Mouse (Mus musculus) cerebellum, postnatal 36 days (tissue): Measurements from ENCODE around the gene Sectm1a.
"Not testable (repeated sequence)": the region's sequence is repeated elsewhere in the genome, so short reads cannot be mapped to it uniquely, and the experiment has no call there.

Experiments used
- DNase-seq, 2 experiments: peaks; one replicate each; pipeline ENCODE4 v3.0.0; 2021 to 2022; ENCODE audit warnings: mixed read lengths in 2 of 2

Gene Sectm1a

GRCm38 (mm10) chr11:121081120-121081519 lies at the start of gene Sectm1a:
Sectm1a (minus strand) TSS chr11:121081220.
- DNase-seq: no peak

- DNase-seq: no peak
Measured at GRCm38 (mm10) chr11:121129616-121130015, 48.6 kb upstream of the Sectm1a start.

GRCm38 (mm10) chr11:121127441-121127840 lies 46.4 kb upstream of the Sectm1a start:
- no peak for DNase-seq

GRCm38 (mm10) chr11:121126395-121126794 lies 45.4 kb upstream of the Sectm1a start:
- DNase-seq: no peak

GRCm38 (mm10) chr11:121125522-121126172 lies 44.6 kb upstream of the Sectm1a start:
- no peak for DNase-seq

GRCm38 (mm10) chr11:121123438-121123837 lies 42.4 kb upstream of the Sectm1a start:
- no peak for DNase-seq

- no peak for DNase-seq
Measured at GRCm38 (mm10) chr11:121122024-121122670, 41.1 kb upstream of the Sectm1a start.

GRCm38 (mm10) chr11:121121151-121121550 lies 40.1 kb upstream of the Sectm1a start:
- DNase-seq: no peak

- no peak for DNase-seq
Measured at GRCm38 (mm10) chr11:121118577-121118976, 37.6 kb upstream of the Sectm1a start, which contains the start of gene Tex19.2. Tex19.2 (minus strand) TSS chr11:121118677.

GRCm38 (mm10) chr11:121118106-121118505 lies 37.1 kb upstream of the Sectm1a start:
- DNase-seq: no peak

GRCm38 (mm10) chr11:121112091-121112775 lies 31.2 kb upstream of the Sectm1a start:
- DNase-seq: peak; percentile 65 to 73

GRCm38 (mm10) chr11:121111601-121112000 lies 30.6 kb upstream of the Sectm1a start:
- no peak for DNase-seq

GRCm38 (mm10) chr11:121111051-121111450 lies 30.0 kb upstream of the Sectm1a start:
- DNase-seq: no peak

GRCm38 (mm10) chr11:121109986-121110385 lies 29.0 kb upstream of the Sectm1a start:
- DNase-seq: peak; percentile 23 to 29

GRCm38 (mm10) chr11:121108061-121108460 lies 27.0 kb upstream of the Sectm1a start:
- DNase-seq: no peak

GRCm38 (mm10) chr11:121107242-121107641 lies 26.2 kb upstream of the Sectm1a start:
- not testable (repeated sequence) for DNase-seq

- no peak for DNase-seq
Measured at GRCm38 (mm10) chr11:121101124-121101805, 20.2 kb upstream of the Sectm1a start.

- no peak for DNase-seq
Measured at GRCm38 (mm10) chr11:121100692-121101091, 19.7 kb upstream of the Sectm1a start.

- DNase-seq: no peak
Measured at GRCm38 (mm10) chr11:121099762-121100161, 18.7 kb upstream of the Sectm1a start.

- DNase-seq: no peak
Measured at GRCm38 (mm10) chr11:121092606-121093585, 11.9 kb upstream of the Sectm1a start.

GRCm38 (mm10) chr11:121090943-121091342 lies 9.9 kb upstream of the Sectm1a start:
- DNase-seq: no peak
